Comparison of ENCODE assay signal across 8 mouse cellular contexts in the genomic region with DNA sequence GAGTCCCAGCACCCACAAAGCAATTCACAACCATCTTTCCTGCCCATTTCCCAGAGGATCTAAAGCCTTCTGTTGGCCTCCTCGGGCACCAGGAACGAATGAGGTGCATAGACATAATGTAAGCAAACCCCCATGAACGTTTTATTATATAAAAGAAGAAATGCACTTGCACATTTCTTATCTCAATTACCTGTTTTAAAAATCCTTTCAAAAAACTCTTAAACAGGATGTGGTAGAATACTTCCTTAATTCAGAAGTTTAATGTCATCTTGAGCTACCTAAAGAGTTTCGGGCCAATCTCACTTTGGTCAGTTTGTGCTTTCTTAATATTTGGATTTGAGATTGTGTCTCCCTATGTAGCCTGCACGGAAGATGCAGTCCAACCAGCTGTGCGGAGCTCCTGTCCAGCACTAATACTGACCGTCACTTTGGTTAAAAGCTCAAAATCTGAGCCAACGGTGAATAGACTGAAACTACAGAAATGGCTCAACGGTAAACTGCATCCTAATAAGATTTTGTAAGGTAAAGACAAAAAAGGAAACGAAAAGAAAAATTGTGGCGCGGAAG. TPM values are rescaled to one million over a fixed set of nuclear protein-coding genes. Genes with fewer than 3 reads are reported as not detected.
DNase-seq lines count a peak whose midpoint lies in the region; ATAC-seq lines count a peak whose summit lies in the region.

No protein-coding gene starts in this region.

- peak overlapping the region; percentile 95 for H3K9ac ChIP-seq in lung, embryonic 15.5 days
- peak overlapping the region; percentile 99 for H3K9ac ChIP-seq in embryonic facial prominence, embryonic 13.5 days
- H3K9ac ChIP-seq in limb, embryonic 12.5 days (replicated peaks) = peak overlapping the region; percentile 97

- DNase-seq in lung, postnatal 4 days = no peak
- DNase-seq in splenic B cell, adult 2 months (ENCODE audit: low read depth, low spot score) = peak; percentile 35
- no peak for DNase-seq in layer of hippocampus, adult 8-10 months (ENCODE audit: low spot score in 2 of 2)
- no peak for DNase-seq in embryo, embryonic 10 days (ENCODE audit: low spot score)
- DNase-seq in adrenal gland, adult 2 months = no peak

- H3K36me3 ChIP-seq in lung, embryonic 15.5 days = peaks cover 66% of the 10 kb centered on the region
- peaks cover 75% of the 10 kb centered on the region for H3K36me3 ChIP-seq in embryonic facial prominence, embryonic 13.5 days
- H3K36me3 ChIP-seq in limb, embryonic 12.5 days = peaks cover 78% of the 10 kb centered on the region
- peaks cover 10% of the 10 kb centered on the region for H3K36me3 ChIP-seq in splenic B cell, adult 2 months (ENCODE audit: control insufficient read depth, insufficient read depth, low read length, poor library complexity, severe bottlenecking)

- peak overlapping the region; percentile 75 for H3K4me2 ChIP-seq in lung, embryonic 15.5 days
- peak overlapping the region; percentile 73 for H3K4me2 ChIP-seq in embryonic facial prominence, embryonic 13.5 days
- H3K4me2 ChIP-seq in limb, embryonic 12.5 days = peak overlapping the region; percentile 67

- no peaks in the 10 kb centered on the region for H3K27me3 ChIP-seq in lung, embryonic 15.5 days
- no peaks in the 10 kb centered on the region for H3K27me3 ChIP-seq in embryonic facial prominence, embryonic 13.5 days
- H3K27me3 ChIP-seq in limb, embryonic 12.5 days = no peaks in the 10 kb centered on the region
- H3K27me3 ChIP-seq in splenic B cell, adult 2 months (ENCODE audit: control insufficient read depth, insufficient read depth, low read length, poor library complexity, severe bottlenecking) = no peaks in the 10 kb centered on the region

- WGBS in lung, embryonic 15.5 days = 5% methylated on average over 12 of the region's 12 CpGs
- 15% methylated on average over 12 of the region's 12 CpGs for WGBS in embryonic facial prominence, embryonic 13.5 days
- whole genome bisulfite sequencing in limb, embryonic 12.5 days = 18% methylated on average over 12 of the region's 12 CpGs

- H3K4me1 ChIP-seq in lung, embryonic 15.5 days = peaks cover 37% of the 10 kb centered on the region
- H3K4me1 ChIP-seq in embryonic facial prominence, embryonic 13.5 days = peaks cover 38% of the 10 kb centered on the region
- peaks cover 36% of the 10 kb centered on the region for H3K4me1 ChIP-seq in limb, embryonic 12.5 days (replicated peaks)

- peak overlapping the region; percentile 97 for H3K27ac ChIP-seq in lung, embryonic 15.5 days
- H3K27ac ChIP-seq in embryonic facial prominence, embryonic 13.5 days = peak overlapping the region; percentile 96
- H3K27ac ChIP-seq in limb, embryonic 12.5 days = peak overlapping the region; percentile 93

- H3K4me3 ChIP-seq in lung, embryonic 15.5 days = peak overlapping the region; percentile 94
- peak overlapping the region; percentile 96 for H3K4me3 ChIP-seq in embryonic facial prominence, embryonic 13.5 days
- H3K4me3 ChIP-seq in limb, embryonic 12.5 days (replicated peaks) = peak overlapping the region; percentile 95

- no peak for ATAC-seq in lung, embryonic 15.5 days (ENCODE audit: borderline replicate concordance, extremely low read depth, low FRiP score, low TSS enrichment)
- no peak for ATAC-seq in embryonic facial prominence, embryonic 13.5 days (ENCODE audit: insufficient number of reproducible peaks, insufficient read depth, low FRiP score, low TSS enrichment, low read depth)
- ATAC-seq in limb, embryonic 12.5 days (ENCODE audit: insufficient number of reproducible peaks, insufficient read depth, low FRiP score, low TSS enrichment, low read depth) = no peak

- no peaks in the 10 kb centered on the region for H3K9me3 ChIP-seq in lung, embryonic 15.5 days
- no peaks in the 10 kb centered on the region for H3K9me3 ChIP-seq in embryonic facial prominence, embryonic 13.5 days
- H3K9me3 ChIP-seq in limb, embryonic 12.5 days = 0 out of 2 replicates have a peak, but pooled peaks cover 7% of the 10 kb centered on the region

RNA-seq across cellular contexts. Expression of a gene that starts 1.0 kb away (rescaled TPM):
- 145 and 155 TPM in 2 replicates for polyA plus RNA-seq in lung, embryonic 15.5 days (2015; fragmentation: Nextera tagmentation; extraction: Ambion mirVana)
- 143 and 148 TPM in 2 replicates for polyA plus RNA-seq in embryonic facial prominence, embryonic 13.5 days (2015; fragmentation: Nextera tagmentation; extraction: Ambion mirVana)
- 182 and 185 TPM in 2 replicates for polyA plus RNA-seq in limb, embryonic 12.5 days (2016; fragmentation: Nextera tagmentation; extraction: Ambion mirVana)
- 100 to 1,000 TPM; 220 to 278 (median 242) TPM for total RNA-seq in layer of hippocampus, adult 8-10 months (2022)
- 100 to 1,000 TPM; 135 to 172 TPM for total RNA-seq in adrenal gland, adult 2 months (2021)
- polyA plus RNA-seq in adrenal gland, adult 2 months (2012; rRNA removed) = 138 and 150 TPM in 2 replicates

RNA-seq across cellular contexts. Expression of a gene that starts 7.7 kb away (rescaled TPM):
- polyA plus RNA-seq in lung, embryonic 15.5 days (2015; fragmentation: Nextera tagmentation; extraction: Ambion mirVana) = 95.9 and 96.3 TPM in 2 replicates
- 106 TPM in 2 replicates for polyA plus RNA-seq in embryonic facial prominence, embryonic 13.5 days (2015; fragmentation: Nextera tagmentation; extraction: Ambion mirVana)
- 81.6 and 86.9 TPM in 2 replicates for polyA plus RNA-seq in limb, embryonic 12.5 days (2016; fragmentation: Nextera tagmentation; extraction: Ambion mirVana)
- total RNA-seq in layer of hippocampus, adult 8-10 months (2022) = 1 to 10 TPM; 6.1 to 8.0 (median 6.7) TPM
- total RNA-seq in adrenal gland, adult 2 months (2021) = 10 to 100 TPM; 28.3 to 41.4 TPM
- polyA plus RNA-seq in adrenal gland, adult 2 months (2012; rRNA removed) = 108 TPM in 2 replicates

RNA-seq across cellular contexts. Expression of a gene that starts 12.1 kb away (rescaled TPM):
- polyA plus RNA-seq in lung, embryonic 15.5 days (2015; fragmentation: Nextera tagmentation; extraction: Ambion mirVana) = 5.3 and 5.8 TPM in 2 replicates
- 5.4 and 5.6 TPM in 2 replicates for polyA plus RNA-seq in embryonic facial prominence, embryonic 13.5 days (2015; fragmentation: Nextera tagmentation; extraction: Ambion mirVana)
- polyA plus RNA-seq in limb, embryonic 12.5 days (2016; fragmentation: Nextera tagmentation; extraction: Ambion mirVana) = 6.7 and 6.8 TPM in 2 replicates
- total RNA-seq in layer of hippocampus, adult 8-10 months (2022) = 10 to 100 TPM in 3 of 4 experiments, 1 to 10 TPM in 1; 7.4 to 14.7 (median 12.7) TPM
- 10 to 100 TPM in 1 of 2 experiments, 1 to 10 TPM in 1; 9.6 to 15.3 TPM for total RNA-seq in adrenal gland, adult 2 months (2021)
- 29.8 and 37.9 TPM in 2 replicates for polyA plus RNA-seq in adrenal gland, adult 2 months (2012; rRNA removed)

RNA-seq across cellular contexts. Expression of a gene that starts 19.2 kb away (rescaled TPM):
- polyA plus RNA-seq in lung, embryonic 15.5 days (2015; fragmentation: Nextera tagmentation; extraction: Ambion mirVana) = 1.8 and 3.9 TPM in 2 replicates
- 2.7 and 3.3 TPM in 2 replicates for polyA plus RNA-seq in embryonic facial prominence, embryonic 13.5 days (2015; fragmentation: Nextera tagmentation; extraction: Ambion mirVana)
- polyA plus RNA-seq in limb, embryonic 12.5 days (2016; fragmentation: Nextera tagmentation; extraction: Ambion mirVana) = 7.7 and 8.3 TPM in 2 replicates
- total RNA-seq in layer of hippocampus, adult 8-10 months (2022) = 10 to 100 TPM; 61.0 to 73.5 (median 63.6) TPM
- 10 to 100 TPM in 1 of 2 experiments, 1 to 10 TPM in 1; 5.8 to 12.0 TPM for total RNA-seq in adrenal gland, adult 2 months (2021)
- polyA plus RNA-seq in adrenal gland, adult 2 months (2012; rRNA removed) = 11.0 and 18.0 TPM in 2 replicates

RNA-seq across cellular contexts. Expression of a gene that starts 26.9 kb away (rescaled TPM):
- polyA plus RNA-seq in lung, embryonic 15.5 days (2015; fragmentation: Nextera tagmentation; extraction: Ambion mirVana) = 12.0 and 13.0 TPM in 2 replicates
- polyA plus RNA-seq in embryonic facial prominence, embryonic 13.5 days (2015; fragmentation: Nextera tagmentation; extraction: Ambion mirVana) = 16.0 and 16.1 TPM in 2 replicates
- 13.8 and 16.3 TPM in 2 replicates for polyA plus RNA-seq in limb, embryonic 12.5 days (2016; fragmentation: Nextera tagmentation; extraction: Ambion mirVana)
- total RNA-seq in layer of hippocampus, adult 8-10 months (2022) = 10 to 100 TPM; 25.6 to 37.8 (median 32.0) TPM
- total RNA-seq in adrenal gland, adult 2 months (2021) = 10 to 100 TPM in 1 of 2 experiments, 1 to 10 TPM in 1; 7.3 to 12.4 TPM
- 30.4 and 33.0 TPM in 2 replicates for polyA plus RNA-seq in adrenal gland, adult 2 months (2012; rRNA removed)
